Mouse (Mus musculus) ovary, postnatal 14 days (tissue): Measurements from ENCODE around the gene Pitpnc1.
A peak's percentile ranks its signal among the peaks of the same experiment; 100 is the strongest.

ENCODE experiments used
- DNase-seq: peaks from one replicate; pipeline ENCODE4 v3.0.0; 2022; ENCODE audit warnings: low spot score

Gene Pitpnc1

DNA sequence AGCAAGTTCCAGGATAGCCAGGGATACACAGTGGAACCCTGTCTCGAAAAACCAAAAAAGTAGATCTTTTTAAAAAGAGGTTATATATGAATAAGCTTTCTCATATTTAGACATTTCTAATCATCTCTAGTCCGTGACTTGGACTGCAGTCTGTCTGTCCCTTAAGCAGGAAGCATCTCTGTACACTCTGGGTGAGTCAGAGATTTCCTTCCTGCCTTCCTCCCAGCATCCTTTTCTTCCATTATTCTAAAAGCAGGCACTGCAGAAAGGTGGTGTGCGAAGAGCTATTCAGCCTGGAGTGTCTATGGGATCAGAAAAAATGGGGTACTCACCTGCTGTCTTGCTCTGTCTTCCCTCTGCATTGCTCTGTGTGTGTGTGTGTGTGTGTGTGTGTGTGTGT, 100.0 kb downstream of the Pitpnc1 start:
- no peak for DNase-seq

DNA sequence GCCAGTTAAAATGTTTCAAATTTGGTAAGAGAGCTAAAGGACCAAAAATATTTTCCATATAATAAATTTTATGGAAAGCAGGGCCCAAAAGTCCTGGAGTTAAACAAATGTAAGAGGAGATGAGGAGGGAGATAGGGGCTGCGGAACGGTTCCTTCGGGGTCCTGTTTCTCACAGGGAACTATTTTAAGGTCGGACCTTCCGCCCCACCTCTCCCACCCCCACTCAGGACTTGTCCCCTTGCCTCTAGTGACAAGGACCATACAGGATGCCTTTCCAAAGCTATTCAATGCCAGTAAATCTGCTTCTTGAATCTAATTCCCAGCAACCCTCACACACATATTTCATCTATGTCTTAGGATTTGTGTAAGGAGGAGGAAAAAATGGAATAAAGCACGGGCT, 100.8 kb downstream of the Pitpnc1 start:
- DNase-seq = no peak

DNA sequence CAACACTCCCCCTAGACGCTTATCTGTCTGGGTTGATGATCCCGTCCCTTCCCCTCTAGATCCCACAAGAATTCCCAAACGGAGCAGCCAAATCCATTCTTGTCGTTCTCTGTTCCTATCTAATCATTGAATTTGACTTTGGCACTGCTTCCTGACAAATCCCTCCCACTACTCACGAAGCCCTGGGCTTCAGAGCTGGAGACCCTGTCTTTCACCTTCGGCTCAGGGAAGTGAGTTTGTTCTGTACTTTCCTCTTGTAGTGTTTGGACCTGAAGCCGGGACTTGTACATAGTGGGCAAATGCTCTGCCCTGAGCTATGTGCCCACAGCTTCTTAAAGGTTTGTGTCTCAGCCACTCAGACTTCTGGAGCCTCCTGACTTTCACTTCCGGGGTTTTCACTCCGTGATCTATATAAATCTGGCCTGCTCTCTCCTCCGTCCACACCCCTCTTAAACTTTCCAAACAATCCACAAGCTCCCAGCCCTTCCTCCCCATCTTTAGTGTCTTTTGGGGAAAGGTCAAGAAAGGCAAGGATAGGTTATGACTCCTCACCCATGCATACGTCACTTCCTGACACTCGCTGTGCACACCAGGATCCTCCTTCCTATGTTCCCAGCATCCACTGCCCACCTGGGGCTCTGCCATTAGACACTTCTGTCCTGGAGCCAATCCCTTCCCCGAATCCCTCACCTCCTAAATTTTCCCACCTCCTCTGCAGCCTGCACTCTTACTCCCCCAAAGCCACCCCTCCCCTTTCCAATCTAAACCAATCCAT, 104.4 kb downstream of the Pitpnc1 start:
- no peak for DNase-seq

DNA sequence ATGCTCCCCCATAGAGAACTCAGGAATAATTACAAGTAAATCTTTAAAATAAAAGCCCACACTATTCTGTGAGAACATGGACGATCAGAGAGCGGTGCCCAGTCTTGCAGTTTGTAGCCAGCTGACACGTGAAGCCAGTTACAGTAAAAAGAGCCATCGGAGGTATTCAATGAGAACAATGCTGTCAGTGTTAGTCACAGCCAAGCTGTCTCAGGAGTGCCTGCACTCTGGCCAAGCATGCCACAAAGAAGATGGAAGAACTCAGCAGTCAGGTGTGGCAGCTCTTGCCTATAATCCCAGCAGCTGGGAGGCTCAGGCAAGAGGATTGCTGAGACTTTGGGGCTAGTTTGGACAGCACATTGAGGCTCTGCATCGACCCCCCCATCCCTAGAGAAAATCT, 111.8 kb downstream of the Pitpnc1 start:
- DNase-seq = no peak

DNA sequence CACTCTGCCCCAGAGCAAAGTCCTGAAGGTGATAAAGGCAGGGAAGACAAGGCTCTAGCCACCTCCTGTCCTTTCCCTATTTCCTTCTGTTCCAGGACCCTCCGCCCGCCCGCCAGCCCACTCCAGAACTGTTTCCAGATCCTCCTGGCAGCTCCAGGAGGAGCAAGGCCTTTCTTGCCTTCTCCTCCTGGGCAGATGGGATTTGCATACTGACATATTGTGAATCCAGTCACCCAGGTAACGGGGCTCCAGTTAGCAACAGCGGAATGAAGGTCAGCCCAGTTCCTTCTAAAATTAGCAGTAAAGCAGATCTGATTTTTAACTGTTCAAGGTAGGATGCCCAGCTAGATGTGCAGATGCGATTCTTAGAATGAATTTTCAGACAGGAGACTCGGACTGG, 114.3 kb downstream of the Pitpnc1 start:
- no peak for DNase-seq

DNA sequence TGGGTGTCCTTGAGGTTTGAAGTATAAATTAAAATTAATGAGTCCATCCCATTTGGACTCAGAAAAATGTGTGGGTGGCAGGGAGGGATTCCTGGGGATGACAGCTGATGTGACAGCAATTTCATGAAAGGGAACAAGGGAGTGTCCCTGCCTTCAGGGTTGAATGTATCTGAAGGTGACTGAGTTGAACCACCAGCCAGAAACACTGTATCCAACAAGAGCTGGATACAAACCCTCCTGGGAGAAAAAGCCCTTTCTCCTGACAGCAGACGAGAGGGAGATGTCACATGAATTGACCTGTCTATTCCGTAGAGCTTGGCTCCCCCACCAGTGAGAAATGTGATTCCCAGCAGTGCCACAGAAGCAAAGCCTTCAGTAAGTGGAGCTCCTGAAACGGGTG, 115.0 kb downstream of the Pitpnc1 start:
- DNase-seq = no peak

DNA sequence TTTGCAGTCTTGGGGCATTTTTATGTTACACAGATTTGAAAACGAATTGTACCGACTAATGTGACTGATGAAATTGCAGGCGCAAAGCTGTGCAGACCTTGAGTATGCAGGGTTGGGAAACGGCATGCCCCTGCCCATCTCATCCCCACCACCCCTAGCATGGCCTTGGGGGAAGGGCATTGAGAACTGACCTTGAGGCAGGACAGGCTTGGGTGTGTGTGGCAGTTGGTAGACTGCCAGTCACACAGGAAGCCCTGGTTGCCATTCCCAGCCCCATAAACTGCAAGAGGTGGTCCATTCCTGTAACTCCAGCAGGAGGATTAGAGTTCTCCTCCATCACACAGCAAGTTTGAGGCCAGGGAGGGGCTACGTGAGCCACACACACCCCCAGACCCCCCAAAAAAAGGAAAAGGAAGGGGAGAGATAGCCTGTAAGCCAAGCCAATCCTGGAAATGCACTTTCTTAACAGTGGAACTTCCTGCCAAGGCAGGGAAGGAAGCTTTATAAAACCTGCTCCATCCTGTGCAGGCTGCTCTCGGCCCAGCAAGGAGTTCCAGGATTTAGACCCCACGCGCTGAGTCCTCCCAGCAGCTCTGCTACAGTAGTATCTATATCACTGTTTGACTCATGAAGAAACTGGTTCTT, 115.9 kb downstream of the Pitpnc1 start:
- no peak for DNase-seq

DNA sequence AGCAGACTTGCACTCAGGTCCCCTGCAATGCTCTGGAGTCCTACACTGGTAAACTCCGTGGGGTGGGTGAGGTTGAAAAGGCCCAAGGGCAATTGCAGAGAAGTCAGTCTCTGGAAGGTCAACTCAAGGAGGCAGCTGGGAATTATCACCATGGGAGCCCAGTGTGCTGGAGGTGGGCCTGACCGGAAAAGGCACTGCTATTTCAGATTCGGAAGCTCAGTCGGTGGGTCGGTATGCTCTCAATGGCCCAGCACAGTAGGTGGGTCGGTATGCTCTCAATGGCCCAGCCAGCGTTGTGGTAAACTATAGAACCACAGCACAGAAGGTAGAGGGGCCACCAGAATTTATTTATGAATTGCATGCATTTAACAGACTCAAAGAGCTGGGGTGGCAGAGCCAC, 117.9 kb downstream of the Pitpnc1 start:
- DNase-seq = no peak

DNA sequence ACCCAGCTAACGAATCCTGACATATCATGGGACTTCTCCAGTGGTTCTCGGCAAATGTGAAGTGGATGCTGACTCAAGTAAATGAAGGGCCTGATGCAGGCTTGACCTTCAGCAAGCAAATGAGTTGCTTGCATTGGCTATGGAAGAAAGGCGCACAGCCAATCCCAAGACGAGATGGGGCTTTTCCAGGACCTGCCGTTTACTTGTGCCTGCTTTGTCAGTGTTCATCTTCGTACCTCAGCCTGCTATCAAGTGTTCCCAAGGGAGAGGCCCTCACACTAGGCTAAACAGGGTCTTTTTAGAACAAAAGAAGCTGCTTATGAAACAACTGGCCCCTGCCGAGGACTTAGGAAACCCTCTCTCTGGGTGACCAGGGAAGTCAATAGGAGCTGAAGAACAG, 120.7 kb downstream of the Pitpnc1 start:
- no peak for DNase-seq

DNA sequence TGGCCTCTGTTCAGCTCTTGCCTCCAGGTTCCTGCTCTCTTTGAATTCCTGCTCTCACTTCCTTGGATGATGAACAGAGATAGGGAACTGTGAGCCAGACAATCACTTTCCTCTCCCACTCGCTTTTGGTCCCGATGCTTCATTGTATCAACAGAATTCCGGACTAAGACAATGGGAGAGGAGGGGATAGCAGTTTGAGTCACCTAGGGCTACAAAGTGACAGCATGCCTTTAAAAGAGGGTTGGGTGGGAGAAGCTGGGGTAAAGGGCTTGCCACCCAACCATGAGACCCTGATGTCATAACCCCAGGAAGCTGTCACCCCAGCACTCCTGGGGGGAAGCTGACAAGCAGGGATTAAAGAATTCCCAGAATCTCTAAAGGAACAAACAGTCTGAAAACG, 127.5 kb downstream of the Pitpnc1 start:
- DNase-seq = no peak

DNA sequence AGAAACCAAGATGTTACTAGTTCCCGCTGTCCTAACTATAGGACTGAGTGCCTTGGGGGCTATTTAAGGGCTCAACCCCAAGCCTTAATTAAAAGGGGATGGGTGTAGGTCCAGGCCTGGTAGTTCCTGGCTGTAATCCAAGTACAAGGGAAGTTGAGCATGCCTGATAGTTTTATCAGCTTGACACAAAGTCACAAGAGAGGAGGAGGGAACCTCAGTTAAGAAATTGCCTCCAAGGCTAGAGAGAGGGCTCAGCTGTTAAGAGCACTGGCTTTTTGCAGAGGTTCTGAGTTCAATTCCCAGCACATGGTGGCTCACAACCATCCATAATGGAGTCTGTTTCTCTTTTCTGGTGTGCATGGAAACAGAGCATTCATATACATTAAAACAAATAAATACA, 128.1 kb downstream of the Pitpnc1 start:
- DNase-seq = no peak

DNA sequence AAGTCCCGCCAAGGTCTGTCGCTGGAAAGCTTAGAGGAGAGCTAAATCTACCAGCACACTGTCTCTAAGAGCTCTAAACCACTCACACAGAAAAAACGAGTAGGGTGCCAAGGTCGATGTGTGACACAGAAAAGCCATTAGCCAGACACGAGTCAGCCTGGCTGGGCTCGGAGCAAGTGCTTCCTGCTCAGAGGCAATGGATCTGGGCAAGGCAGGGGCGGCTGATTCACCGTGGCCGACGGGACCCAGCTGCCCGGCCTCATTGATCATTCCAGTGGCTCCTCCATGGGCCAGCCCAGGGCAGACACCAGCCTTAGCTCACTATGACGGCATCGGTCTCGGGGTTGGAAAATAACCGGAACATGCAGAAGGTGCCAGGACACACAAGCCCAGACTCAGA, 129.2 kb downstream of the Pitpnc1 start:
- DNase-seq = peak; percentile 19

DNA sequence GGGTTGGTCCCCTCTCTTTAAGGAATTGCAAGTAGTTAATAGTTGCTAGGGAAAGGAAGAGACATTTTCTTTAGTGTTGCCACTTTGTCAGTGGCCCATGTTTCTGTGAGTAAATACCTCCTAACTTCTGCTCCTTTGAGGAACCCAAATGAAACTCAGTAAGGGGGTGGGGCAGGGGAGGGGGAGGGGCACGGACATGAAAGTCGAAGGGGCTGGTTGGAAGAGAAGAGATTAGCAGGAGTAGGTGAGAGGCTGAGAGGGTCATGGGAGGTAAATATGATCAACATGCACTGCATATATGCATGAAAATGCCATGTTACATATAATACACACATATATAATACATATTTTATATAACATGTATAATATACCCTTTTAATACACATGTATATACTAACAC, 129.7 kb downstream of the Pitpnc1 start:
- no peak for DNase-seq

DNA sequence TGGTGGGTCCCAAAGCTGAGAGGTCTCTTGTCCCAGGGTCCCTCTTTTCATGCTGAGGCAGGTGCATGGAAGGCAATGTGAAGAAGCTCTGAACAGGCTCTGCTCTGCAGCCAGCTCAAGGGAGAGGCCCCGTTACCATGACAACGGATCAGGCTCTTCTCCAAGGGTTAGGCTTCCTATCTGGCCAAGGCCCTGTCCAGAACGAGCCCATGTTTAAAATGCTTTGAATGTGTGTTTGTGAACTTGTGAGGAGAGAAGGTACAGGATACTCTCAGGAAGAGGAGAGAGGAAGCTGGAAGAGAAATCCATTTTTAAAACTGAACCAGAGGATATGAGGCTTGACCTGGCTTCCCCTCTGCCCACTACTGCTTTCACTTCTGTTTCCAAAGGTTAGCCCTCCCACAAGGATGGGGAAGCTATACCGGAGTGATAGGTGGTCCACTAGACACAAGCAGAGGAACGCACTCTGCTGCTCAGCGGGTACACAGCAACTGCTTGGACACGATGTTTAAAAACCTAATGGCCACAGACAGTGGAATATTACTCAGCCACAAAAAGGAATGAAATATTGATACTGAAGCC, 131.2 kb downstream of the Pitpnc1 start:
- DNase-seq = no peak

DNA sequence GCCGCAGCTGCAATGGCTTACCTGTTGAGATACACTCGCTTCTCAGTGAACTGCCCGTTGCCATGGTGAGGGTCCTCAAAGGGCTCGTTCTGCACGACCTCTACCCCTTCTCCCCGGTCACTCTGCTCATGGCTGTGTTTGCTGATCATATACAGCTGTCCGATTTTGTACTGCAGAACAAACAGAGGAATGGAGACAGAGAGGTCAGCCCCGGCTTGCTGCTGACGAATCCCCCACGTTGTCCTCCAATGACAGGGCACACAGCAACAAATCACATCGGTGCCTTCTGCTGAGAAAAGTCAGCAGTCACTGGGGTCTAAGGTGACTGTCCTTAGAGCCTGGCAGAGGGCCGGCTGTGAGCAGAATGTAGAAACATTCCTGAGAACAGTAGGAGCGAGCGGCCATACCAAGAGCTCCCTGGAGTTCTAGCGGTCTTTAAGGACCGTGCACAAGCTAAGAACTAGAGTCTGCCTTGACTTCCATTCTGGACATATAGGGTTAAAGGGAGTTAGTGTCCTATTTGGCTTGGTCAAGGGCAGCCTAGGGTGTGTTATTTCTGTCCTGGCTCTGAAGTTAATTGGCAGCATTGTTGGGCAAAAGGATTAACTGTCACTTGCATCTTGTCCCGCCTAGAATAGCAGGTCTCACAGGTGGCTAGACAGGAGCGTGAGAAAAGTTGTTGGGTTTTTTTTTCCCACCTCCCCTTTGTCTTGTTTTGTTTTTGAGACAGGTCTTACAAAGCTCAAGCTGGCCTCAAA, 132.9 kb downstream of the Pitpnc1 start:
- no peak for DNase-seq

DNA sequence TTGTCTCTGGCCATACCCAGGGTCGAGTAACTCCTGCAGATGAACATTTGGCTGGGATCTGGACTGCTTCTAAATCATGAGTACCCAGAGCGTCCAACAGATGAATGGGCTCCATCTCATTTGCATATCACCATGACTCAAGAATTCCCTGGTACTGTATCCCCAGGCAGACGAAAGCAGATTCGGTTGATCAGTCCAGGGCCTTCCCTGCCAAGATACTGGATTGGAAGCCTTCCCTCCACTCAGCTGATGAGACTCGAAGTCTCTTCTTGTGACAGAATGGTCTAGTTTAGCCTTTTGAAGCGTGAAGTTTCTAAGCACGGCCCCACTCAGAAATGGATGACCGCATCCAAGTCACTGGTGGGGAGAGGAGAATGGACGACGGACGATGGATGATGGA, 134.7 kb downstream of the Pitpnc1 start:
- no peak for DNase-seq

DNA sequence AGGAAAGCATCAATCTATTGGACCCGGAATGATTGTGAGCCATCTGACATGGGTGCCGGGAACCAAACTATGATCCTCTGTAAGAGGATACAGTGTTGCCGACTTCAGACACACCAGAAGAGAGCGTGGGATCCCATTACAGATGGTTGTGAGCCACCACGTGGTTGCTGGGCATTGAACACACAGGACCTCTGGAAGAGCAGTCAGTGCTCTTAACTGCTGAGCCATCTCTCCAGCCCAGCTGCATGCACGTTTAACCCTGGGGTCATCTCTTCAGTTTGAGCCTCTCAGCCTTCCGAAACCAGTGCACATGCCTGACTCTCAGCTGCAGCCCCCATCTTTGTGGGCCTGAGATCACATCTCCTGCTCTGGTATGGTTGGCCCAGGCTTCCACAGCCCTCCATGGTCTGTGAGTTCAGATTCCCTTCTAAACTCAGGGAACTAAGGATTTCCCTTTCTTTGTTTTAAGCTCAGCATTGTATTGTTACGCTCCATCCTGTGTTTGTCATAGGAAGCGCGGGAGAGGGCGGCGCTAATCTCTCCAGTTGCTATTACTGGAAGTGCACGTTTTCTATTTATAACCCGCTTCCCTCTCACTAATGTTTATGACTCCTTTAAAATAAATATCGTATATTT, 135.5 kb downstream of the Pitpnc1 start:
- DNase-seq = no peak

DNA sequence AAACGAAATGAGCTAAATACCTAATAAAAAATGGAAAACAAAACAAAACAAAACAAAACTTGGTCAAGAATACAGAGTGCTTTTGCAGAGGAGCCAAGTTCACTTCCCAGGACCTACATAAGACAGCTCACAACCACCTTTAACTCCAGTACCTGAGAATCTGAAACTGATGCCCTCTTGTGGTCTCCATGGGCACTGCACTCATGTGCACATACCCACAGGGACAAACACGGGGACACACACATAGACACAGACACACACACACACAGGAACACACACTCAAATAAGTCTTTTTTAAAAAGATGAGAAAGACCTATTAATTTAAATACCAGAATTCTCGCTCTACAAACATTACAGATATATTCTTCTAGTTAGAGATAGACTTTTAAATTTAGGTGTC, 137.6 kb downstream of the Pitpnc1 start:
- DNase-seq = no peak

DNA sequence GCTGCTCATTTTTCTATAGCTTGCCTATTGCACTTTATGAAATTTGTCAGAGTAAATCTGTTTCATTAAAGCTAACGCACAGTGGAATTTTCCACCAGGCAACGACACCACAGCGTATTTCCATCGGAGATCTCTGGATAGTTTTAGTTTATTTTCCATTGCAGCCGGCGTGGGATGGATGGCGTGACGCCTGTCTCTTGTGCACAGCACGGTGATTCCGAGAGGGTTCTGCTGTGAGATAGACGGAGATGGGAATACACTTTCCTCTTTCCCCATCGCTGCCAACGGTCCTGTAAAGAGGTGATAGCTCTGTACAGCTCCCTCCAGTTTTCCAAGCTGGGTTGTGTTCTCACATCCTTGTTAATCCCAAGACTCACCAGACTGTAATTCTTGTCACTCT, 138.2 kb downstream of the Pitpnc1 start:
- DNase-seq = no peak

DNA sequence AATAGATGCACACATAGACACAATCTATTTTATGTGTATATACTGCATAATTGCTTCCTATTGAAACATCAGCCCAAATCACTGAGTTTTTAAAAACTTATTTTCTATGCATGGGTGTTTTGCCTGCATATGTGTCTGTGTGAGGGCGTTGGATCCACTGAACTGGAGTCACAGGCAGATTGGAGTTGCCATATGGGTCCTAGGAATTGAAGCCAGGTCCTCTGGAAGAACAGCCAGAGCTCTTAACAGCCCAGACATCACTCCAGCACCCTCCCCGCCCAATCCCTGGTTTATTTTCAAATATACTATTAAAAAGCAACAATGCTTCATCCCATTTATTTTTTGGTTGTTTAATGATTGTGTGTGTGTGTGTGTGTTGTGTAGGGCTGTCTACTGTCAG, 139.1 kb downstream of the Pitpnc1 start:
- no peak for DNase-seq

DNA sequence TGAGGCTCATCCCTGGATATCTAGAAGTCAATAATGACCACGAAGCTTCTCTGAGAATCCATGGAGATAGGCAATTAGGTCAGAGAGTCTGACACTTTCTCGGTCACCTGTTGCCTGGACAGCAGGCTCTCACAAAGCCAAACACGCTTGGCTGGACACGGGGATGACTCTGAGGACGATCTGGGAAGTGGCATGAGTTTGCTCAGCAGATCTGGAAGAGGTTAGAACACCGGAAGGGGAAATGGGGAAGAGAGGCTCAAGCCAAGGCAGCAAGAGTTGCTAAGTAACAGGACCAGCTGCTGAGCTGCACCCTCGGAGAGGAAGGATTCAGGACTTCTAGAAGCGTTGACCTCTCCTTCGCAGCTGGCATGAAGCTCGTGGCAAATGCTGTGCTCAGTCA, 143.2 kb downstream of the Pitpnc1 start:
- no peak for DNase-seq
